Mouse (Mus musculus): ENCODE results near the gene 1700015F17Rik.

- TF ChIP-seq CTCF (IDR thresholded peaks at IDR 0.05; ENCODE audit: low read depth) (no peak), EP300 (optimal IDR thresholded peaks at IDR 0.05) (no peak)
Measured at GRCm38 (mm10) chr5:5431746-5432438, 47.1 kb downstream of the 1700015F17Rik start.
